Mouse (Mus musculus) embryo, embryonic 10 days (tissue): ENCODE data around the gene Vps37b.
"Not testable (repeated sequence)": the region's sequence is repeated elsewhere in the genome, so short reads cannot be mapped to it uniquely, and the experiment has no call there.

Experiments
- DNase-seq: peaks from one replicate; pipeline ENCODE4 v3.0.0-alpha.2; 2015; ENCODE audit warnings: low spot score

Gene Vps37b

DNA sequence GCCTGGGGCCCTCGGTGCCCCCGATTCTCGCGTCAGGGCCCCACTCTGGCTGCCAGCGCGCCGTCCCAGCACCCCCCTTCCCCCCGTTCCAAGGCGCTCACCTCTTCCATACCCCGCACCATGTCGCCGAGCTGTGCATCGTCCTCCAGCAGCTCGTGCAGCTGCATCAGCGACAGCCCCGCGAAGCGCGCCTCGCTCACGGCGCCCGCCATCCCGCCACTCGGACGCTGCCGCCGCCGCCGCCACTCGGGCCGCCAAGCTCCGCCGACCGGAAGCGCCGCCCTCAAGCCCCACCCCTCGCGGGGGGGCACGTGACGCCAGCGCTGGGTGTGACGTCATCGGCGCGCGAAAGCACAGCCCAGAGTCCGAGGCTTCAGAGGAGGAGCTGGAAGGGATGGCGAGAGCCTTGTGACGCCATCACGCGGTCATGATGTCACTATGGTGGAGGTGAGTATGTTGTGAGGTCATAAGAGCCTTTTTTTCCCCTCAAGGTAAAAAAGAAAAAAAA, at the start of gene Vps37b:
Gene Vps37b (minus strand): TSS at position 270 of the 508 bp plus-strand sequence.
- DNase-seq: peak; percentile 93

DNA sequence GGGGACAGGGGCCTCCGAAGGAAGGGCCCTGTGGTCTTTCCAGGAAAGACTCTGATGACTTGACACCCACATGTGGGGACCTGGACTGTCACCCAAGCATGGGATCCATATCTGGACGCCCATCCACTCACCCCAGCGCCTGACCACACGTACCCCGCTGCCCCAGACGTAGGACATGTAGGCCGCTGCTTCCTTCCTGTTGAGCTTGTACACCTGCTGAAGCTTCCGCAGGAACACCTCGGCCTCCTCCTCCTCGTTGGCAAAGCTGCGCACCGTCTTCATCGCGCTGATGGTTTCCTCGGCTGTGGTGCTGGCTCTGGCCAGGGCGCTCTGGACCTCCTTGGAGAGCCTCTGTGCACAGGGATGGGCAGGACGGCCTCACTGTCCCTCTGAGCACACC, 47.8 kb upstream of the Vps37b start:
- no peak for DNase-seq

DNA sequence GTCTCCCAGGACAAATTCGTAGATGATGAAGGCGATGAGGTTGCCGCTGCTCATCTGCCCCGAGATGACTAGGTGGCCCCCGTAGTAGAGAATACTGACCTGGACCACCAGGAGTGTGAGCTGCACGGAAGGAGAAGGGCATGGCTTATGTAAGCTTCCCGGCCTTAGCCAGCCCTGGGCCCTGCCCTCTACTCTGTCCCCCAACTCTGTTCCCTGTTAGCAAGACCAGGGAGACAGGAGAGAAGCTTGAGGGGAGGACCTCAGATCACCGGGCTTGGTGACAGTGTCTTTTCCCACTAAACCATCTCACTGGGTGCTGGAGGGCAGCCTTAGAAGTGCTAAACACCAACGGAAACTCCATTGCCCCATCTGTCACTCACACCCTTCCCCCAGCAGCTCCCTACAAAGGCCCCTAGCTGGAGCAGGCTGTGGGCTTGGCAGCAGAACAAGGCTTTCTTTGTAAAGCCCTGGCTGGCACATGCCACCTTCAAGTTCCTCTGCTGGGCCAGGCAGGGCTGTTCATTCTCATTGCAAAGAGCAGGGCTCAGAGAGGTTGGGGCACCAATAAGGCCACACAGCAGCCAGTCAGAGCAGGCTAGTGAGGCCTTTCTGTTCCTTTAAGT, 46.8 kb upstream of the Vps37b start:
- no peak for DNase-seq

GRCm38 (mm10) chr5:124077856-124078460, 45.9 kb upstream of the Vps37b start:
- no peak for DNase-seq

- no peak for DNase-seq
Measured at GRCm38 (mm10) chr5:124077241-124077640, 45.2 kb upstream of the Vps37b start.

- no peak for DNase-seq
Measured at GRCm38 (mm10) chr5:124076559-124076958, 44.5 kb upstream of the Vps37b start.

- no peak for DNase-seq
Measured at GRCm38 (mm10) chr5:124075716-124076115, 43.6 kb upstream of the Vps37b start.

DNA sequence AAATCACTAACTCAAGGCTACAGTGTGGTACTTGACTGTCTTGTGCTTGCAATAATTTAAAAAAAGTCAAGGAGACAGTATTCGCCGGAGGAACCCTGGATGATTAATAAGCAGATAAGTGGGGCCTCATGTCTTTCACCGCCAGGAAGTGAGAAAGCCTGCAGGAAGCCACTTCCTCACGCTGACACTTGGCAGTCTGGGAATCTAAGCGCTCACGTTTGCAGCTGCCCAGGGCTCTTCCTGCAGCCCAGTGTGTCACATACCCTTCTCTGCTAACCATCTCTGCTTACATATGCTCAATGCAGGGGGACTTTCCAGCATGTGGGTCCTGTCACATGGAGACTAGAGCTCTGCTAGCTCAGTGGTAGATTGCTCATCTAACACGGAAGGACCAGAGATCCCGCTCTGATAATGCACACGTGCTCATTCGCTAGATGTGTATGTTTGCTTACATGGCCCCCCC, 42.8 kb upstream of the Vps37b start:
- DNase-seq: peak; percentile 23

- peak; percentile 66 for DNase-seq
Measured at GRCm38 (mm10) chr5:124073682-124074081, 41.6 kb upstream of the Vps37b start.

DNA sequence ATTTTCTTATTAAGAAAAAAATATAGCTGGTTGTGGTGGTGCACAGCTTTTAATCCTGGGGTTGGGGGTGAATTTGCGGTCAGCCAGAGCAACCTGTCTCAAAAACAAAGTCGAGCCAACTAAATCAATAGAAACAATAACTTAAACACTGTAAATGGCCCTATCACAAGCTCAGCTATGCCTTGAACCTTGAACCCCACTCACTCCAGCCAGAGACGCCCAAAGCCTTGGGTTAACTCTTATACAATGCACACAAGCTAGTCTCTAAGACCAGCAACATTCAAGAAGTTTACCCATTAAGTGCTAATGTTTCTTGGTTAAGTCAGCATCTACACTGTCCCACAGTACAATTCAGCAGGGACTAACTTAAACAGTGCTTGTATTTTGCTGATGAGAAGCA, 37.6 kb upstream of the Vps37b start:
- no peak for DNase-seq

GRCm38 (mm10) chr5:124062037-124062824, 30.2 kb upstream of the Vps37b start:
- no peak for DNase-seq

DNA sequence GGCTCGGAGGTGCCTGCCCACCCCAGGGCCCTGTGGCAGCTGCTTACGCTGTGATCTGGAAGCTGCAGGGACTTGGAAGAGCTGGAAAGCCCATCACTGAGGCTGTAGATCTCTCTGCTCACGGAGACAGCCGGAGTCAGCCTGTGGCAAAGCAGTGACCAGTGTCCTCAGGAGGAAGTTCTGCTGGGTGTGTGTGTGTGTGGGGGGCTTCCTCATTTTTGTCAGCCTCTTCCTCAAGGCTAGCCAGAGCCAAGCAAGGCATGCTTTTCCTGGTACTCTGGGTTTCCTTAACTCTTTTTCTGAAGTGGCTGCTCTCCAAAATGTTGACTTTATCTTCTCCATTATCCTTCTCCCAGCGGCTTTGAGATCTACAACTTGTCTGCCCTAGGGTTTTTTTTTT, 27.6 kb upstream of the Vps37b start:
- DNase-seq: no peak

DNA sequence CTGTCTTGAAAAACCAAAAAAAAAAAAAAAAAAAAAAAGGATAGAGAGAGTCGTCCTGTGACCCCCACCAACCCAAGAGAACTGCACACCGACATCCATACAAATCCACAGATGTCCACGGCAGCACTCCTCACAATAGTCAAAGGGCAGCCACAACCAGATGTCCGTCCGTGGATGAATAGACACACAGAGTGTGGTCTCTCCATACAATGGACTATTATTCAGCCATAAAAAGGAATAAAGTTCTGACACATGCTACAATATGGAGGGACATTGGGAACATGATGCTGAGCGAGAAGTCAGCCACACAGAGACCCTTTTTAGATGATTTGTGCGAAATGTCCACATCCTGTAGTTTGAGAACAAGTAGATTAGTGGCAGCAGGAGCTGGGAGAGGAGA, 26.7 kb upstream of the Vps37b start:
- no peak for DNase-seq

DNA sequence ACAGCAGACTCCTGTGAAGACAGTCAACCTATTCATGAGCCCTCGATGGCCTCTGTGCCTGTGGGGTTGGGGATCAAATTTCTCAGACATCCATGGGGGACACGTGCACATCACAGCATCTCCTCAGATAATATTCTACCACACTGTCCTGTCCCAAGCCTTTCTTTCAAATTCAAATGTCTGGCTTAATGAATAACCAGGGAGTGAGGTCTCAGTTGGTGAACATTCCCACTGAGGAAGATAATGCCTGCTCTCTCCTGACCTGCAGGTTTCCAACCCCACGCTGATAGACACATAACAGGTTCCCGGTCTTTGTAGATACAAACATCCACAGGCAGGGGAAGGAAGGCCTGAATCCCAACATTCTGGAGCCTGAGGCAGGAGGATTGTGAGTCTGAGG, 24.9 kb upstream of the Vps37b start:
- no peak for DNase-seq

DNA sequence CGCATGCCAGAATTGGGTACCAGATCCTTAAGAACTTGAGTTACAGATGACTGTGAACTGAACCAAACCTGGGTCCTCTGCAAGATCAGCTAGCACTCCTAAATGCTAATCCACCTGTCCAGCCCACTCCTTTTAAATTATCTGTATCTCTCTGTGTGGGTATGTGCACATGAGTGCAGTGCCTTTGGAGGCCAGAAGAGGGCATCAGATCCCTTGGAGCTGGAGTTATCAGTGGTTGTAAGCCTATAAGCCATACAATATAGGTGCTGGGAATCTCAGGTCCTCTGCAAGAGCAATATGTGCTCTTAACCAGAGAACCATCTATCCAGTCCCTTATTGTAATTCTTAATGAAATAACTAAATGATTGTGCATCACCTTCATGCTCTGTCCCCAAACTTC, 24.1 kb upstream of the Vps37b start:
- no peak for DNase-seq

DNA sequence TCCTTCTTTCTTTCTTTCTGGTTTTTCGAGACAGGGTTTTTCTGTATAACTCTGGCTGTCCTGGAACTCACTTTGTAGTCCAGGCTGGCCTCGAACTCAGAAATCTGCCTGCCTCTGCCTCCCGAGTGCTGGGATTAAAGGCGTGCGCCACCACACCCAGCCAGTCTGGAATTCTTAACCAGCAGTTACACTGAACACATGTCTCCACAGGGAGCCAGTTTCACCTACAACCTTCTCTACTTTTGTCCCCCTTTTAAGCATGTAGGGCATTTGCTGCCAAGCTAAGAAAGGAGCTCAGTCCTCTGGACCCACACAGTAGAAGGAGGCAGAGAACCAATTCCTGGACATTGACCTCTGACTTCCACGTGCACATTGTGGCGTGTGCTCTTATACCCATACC, 20.6 kb upstream of the Vps37b start:
- not testable (repeated sequence) for DNase-seq

- DNase-seq: no peak
Measured at GRCm38 (mm10) chr5:124051899-124052491, 19.9 kb upstream of the Vps37b start.

DNA sequence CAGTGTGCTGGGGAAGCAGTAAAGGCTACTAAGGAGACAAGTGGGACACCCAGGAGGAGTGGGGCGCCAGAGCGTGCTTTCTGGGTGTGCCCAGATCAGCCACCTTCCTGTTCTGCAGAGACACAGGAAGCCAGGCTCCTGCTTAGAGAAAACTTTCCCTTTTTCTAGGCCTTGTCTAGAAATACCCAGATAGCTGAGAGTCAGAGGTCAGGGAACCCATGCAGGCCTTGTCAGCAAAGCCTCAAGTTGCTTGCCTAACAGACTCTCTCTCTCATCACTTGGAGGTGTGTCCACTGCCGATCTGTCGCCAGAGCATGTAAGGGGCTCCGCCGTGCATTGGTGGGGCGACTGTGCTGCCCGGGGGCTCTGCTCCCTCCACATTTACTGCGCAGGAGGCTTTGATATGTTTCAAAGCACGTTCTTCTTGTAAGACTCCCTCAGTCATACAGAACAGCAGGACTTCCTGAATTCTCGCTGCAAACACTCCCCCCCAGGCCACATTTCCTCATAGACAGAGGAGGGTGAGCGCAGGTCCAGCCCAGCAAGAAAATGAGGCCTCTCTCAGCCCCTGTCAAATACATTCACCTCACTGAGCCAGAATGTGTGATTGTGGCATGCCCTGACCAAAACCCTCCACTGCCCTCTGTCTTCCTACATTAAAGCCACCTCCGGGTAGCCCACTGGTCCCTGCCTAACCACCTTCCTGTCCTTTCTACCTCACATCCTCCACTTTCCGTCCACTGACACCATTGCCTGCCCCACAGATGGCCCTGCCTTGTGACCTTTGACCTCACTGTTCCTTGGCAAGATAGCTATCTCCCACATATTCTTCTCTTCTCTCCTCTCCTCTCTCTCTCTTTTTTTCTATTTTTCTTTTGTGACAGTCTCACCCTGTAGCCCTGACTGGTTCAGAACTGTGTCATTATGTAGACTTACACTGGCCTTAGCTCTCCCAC, 18.3 kb upstream of the Vps37b start:
- DNase-seq: peak; percentile 59

GRCm38 (mm10) chr5:124049249-124050045, 17.4 kb upstream of the Vps37b start:
- no peak for DNase-seq

DNA sequence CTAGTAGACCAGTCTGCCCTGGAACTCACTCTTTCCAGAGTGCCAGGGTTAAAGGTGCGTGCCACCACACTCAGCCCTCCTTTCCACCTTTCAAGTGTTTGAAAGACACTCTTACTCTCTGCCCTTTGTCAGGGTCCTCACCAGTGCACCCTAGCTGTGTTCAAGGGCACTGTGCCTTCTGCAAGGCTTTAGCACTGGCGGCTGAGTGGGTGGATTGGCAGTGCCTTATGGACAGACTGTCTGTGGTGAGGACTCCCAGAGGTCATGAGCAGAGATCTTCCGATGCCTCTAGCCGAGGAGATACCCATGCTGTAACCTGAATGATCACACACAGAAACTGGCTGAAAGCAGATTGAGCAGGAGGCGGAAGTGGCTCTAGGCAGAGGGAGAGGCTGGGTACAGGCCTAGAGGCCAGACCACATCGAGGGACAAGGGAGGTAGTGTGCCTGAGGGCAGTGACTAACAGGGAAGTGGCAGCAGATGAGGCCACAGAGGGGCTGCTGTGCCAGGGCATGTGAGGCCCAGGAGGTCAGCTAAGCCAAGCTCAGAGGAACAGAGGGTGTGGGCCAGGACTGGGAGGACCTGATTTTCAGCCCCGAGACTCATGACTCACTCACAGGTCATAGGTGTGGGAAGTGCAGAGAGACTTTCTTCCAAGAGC, 14.8 kb upstream of the Vps37b start:
- no peak for DNase-seq
